Mouse (Mus musculus) limb, embryonic 11.5 days (tissue): Measurements from ENCODE around the gene Elmsan1. TPM values are rescaled to one million over a fixed set of nuclear protein-coding genes. Genes with fewer than 3 reads are reported as not detected.

ENCODE experiments used
- ATAC-seq: fragments of 200-750 bp; cut with Nextera tagmentation; 2 replicates; pipeline ENCODE4 v1.8.0; 2017; ENCODE audit warnings: low read depth; ENCODE audit not compliant: insufficient number of reproducible peaks, low FRiP score, low TSS enrichment
- DNase-seq: peaks from one replicate; pipeline ENCODE4 v3.0.0-alpha.2; 2015; ENCODE audit warnings: low spot score
- H3K27ac ChIP-seq: fragments of 300-500 bp; sonication (generic); replicated peaks from 2 replicates; pipeline ENCODE4 v1.5.1; 2014; ENCODE audit warnings: low read depth, mild to moderate bottlenecking, low read length
- H3K27me3 ChIP-seq: fragments of 300-500 bp; sonication (generic); 2 replicates; pipeline ENCODE4 v1.6.1; 2014; ENCODE audit warnings: mild to moderate bottlenecking, low read length, mixed read lengths; ENCODE audit not compliant: control insufficient read depth, insufficient read depth
- H3K36me3 ChIP-seq: fragments of 300-500 bp; sonication (generic); 2 replicates; pipeline ENCODE4 v1.6.1; 2014; ENCODE audit warnings: mild to moderate bottlenecking, low read length, moderate library complexity, mixed read lengths; ENCODE audit not compliant: control insufficient read depth, insufficient read depth
- H3K4me1 ChIP-seq: fragments of 300-500 bp; sonication (generic); 2 replicates; pipeline ENCODE4 v1.6.1; 2014; ENCODE audit warnings: low read length, mixed read lengths; ENCODE audit not compliant: control insufficient read depth, insufficient read depth
- H3K4me2 ChIP-seq: fragments of 300-500 bp; sonication (generic); 2 replicates; pipeline ENCODE4 v1.6.1; 2014; ENCODE audit warnings: low read depth, mild to moderate bottlenecking, moderate library complexity; ENCODE audit not compliant: severe bottlenecking
- H3K4me3 ChIP-seq: fragments of 300-500 bp; sonication (generic); 2 replicates; pipeline ENCODE4 v1.5.1; 2014; ENCODE audit warnings: low read depth, low read length
- H3K9ac ChIP-seq: fragments of 300-500 bp; sonication (generic); 2 replicates; pipeline ENCODE4 v1.6.1; 2014; ENCODE audit warnings: mild to moderate bottlenecking, low read length
- H3K9me3 ChIP-seq: fragments of 300-500 bp; sonication (generic); 2 replicates; pipeline ENCODE4 v1.6.1; 2016; ENCODE audit warnings: low read length; ENCODE audit not compliant: control insufficient read depth
- WGBS: fragments of 180-500 bp; shearing (Covaris S2); extraction: QIAGEN DNeasy Blood & Tissue Kit; methylation state at CpG from one replicate; pipeline ENCODE4 v1.1.7; 2014; 5-methylcytosine and 5-hydroxymethylcytosine counted together
- polyA plus RNA-seq: library from polyadenylated mRNA; unstranded; fragments of >200 nt; fragmentation: Nextera tagmentation; extraction: Ambion mirVana; gene quantifications from 2 replicates; pipeline ENCODE4 v1.2.1, GENCODE M21; 2014

Gene Elmsan1
- polyA plus RNA-seq, 1 experiment from 2014 or later = 6.1 TPM

DNA sequence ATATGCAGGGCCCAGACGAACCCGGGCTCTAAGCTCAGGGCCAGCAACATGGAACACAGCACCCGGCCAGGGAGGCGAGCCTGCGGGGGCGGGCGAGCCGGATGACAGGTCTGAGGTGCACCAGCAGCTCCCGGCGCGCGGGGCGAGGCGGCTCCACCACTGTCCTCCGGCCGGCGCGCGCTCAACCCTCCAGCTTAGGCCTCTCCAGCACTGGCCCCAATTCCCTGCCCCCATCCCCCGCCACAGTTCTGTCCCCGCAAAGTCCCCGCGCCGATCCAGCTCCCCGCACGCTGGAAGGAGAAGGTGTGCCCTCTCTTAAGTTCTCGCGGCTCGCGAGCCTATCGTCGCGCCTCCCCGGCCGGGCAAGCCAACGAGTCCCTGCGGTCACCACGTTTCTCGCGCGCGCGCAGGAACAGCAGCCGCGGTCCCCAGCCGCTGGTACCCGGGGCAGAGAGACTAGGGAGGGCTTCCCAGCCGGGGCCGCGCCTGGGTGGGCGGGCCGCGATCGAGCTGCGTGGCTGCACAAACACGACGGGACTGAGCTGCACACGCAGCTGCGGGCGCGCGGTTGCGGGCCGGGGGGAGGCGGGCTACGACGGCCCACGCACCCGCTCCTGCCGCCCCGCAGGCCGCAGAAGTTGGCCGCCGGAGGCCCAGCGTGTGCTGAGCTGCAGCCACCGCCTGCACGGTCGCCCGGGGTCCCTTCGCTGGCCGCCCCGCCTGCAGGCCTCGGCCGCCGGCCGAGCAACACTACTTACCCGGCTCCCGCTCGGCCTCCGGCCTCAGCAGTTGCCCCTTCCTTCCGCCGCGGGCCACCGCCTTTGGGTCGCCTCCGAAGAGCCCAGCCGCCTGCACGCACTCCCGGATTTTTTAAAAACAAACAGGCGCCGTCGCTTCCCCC is 25.7 kb downstream of the Elmsan1 start:
- no peaks in the 10 kb centered on the region for H3K27me3 ChIP-seq
- under 1% methylated on average over 97 of the region's 102 CpGs for WGBS
- peaks cover 50% of the 10 kb centered on the region for H3K4me1 ChIP-seq
- H3K36me3 ChIP-seq = no peaks in the 10 kb centered on the region
- DNase-seq (peak; percentile 82), ATAC-seq (peak; percentile 28)
- peak overlapping the region; percentile 78 for H3K27ac ChIP-seq
- peak overlapping the region; percentile 99 for H3K4me2 ChIP-seq
- H3K4me3 ChIP-seq = peak overlapping the region; percentile 72
- no peaks in the 10 kb centered on the region for H3K9me3 ChIP-seq
- peak overlapping the region; percentile 91 for H3K9ac ChIP-seq

DNA sequence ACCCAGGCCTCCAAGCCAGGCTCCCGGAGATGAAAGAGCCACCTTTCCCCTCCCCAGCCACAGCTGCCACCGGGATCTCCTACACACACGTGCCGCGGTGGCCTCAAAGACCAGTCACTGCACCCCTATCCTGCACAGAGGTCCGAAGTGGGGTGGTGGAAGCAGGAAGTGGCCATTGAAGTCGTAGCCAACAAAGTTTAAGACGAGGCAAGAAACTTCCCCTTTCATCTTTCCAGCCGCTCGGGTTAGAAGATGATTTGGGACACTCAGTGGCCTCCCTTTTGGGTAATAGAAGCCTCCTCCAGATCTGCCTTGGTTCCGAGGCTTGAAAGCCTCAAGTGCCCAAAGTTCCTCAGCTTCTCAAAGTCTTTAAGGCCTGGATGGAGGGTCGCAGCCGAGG is 26.4 kb downstream of the Elmsan1 start:
- peaks cover 57% of the 10 kb centered on the region for H3K4me1 ChIP-seq
- ATAC-seq = no peak
- WGBS = 1% methylated on average over 13 of the region's 13 CpGs
- H3K9me3 ChIP-seq = no peaks in the 10 kb centered on the region
- H3K4me2 ChIP-seq = peak overlapping the region; percentile 99
- H3K36me3 ChIP-seq = no peaks in the 10 kb centered on the region
- no peak for DNase-seq
- H3K9ac ChIP-seq = peak overlapping the region; percentile 91
- peak overlapping the region; percentile 72 for H3K4me3 ChIP-seq
- no peak overlapping the region for H3K27ac ChIP-seq
- no peaks in the 10 kb centered on the region for H3K27me3 ChIP-seq

DNA sequence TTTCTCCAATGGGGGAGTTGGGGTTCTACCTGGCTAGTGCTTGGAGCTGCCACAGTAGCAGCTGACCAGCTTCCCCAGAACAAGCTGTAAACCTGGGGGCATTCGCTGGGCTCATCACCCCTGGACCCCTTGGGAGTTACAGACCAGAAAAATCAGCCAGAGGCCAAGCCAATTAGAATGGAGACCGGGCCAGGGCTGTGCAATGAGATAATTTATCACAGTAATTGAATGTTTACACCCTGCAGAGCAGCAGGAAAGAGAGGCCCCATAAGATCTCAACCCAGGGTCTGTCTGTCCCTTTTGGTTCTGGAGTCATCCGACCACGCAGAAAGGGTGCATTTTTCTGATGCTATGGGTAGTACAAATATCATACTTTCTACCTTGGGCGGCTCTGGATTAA is 26.9 kb downstream of the Elmsan1 start:
- Histone ChIP-seq H3K9ac (peak overlapping the region; percentile 17; the same call in 1 of the 2 replicates), H3K36me3 (no peaks in the 10 kb centered on the region), H3K27ac (no peak overlapping the region), H3K4me1 (peaks cover 60% of the 10 kb centered on the region), H3K27me3 (no peaks in the 10 kb centered on the region), H3K4me3 (peak overlapping the region; percentile 72), H3K9me3 (no peaks in the 10 kb centered on the region), H3K4me2 (peak overlapping the region; percentile 99)
- no peak for ATAC-seq
- no peak for DNase-seq
- 5% methylated on average over 5 of the region's 5 CpGs for WGBS

DNA sequence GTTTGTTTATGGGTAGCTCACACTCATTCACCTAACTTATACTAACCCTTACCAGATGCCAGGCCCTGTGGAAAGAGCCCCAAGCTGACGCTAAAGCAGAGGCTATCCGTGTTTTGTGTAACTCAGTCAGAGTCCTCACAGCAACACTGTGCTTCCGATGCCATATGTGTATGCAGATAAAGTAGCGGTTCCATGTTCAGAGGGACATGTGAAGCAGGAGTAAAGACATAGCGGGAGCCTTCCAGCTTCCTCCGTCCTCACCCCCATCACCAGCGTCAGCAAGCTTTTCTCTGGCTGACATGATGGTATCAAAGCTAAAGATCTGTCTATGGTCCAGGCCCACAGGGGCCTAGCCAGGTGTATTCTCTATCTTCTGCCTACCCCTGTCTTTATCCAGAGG is 27.5 kb downstream of the Elmsan1 start:
- ATAC-seq (no peak), DNase-seq (peak; percentile 47)
- WGBS = 27% methylated on average over 7 of the region's 7 CpGs
- H3K27me3 ChIP-seq = no peaks in the 10 kb centered on the region
- no peak overlapping the region for H3K4me3 ChIP-seq
- H3K36me3 ChIP-seq = no peaks in the 10 kb centered on the region; the same call in 1 of the 2 replicates
- H3K27ac ChIP-seq = no peak overlapping the region
- peak overlapping the region; percentile 99 for H3K4me2 ChIP-seq
- H3K9me3 ChIP-seq = no peaks in the 10 kb centered on the region
- H3K4me1 ChIP-seq = peaks cover 60% of the 10 kb centered on the region
- no peak overlapping the region for H3K9ac ChIP-seq

DNA sequence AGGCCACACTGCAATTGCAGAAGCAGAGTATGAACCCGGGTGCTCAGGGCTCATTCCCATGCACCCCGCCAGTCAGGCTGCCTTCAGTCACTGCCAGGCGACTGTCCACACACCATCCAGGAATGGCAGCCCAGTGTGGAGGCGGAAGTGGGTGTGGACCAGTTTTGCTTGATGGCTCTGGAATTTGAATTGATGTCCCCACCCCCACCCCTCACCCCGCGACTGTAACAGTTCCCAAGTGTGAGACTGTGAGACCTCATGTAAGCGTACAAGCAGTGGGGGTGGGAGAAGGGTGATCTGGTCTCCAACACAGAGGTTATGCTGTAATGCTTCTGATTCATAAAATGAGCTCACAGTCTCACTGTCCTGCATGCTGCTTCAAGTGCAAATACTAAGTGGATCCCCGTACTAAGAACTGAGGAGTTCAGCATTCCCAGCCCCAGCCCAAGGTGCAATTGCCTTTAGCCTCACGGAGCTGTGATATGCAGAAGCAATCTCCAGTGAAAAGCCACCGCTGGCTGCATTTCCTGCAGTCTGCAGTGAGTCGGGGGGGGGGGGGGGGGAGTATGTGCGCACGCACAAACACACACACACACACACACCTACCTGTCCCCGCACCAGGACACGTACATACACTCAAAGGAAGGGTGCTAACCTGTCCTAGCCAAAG is 28.4 kb downstream of the Elmsan1 start:
- Histone ChIP-seq H3K27ac (no peak overlapping the region), H3K9me3 (no peaks in the 10 kb centered on the region), H3K4me2 (peak overlapping the region; percentile 25; the same call in 1 of the 2 replicates), H3K4me1 (peaks cover 54% of the 10 kb centered on the region), H3K4me3 (no peak overlapping the region), H3K9ac (no peak overlapping the region), H3K36me3 (no peaks in the 10 kb centered on the region; the same call in none of the 2 replicates), H3K27me3 (no peaks in the 10 kb centered on the region)
- ATAC-seq = no peak
- DNase-seq = no peak
- WGBS = 23% methylated on average over 13 of the region's 15 CpGs

DNA sequence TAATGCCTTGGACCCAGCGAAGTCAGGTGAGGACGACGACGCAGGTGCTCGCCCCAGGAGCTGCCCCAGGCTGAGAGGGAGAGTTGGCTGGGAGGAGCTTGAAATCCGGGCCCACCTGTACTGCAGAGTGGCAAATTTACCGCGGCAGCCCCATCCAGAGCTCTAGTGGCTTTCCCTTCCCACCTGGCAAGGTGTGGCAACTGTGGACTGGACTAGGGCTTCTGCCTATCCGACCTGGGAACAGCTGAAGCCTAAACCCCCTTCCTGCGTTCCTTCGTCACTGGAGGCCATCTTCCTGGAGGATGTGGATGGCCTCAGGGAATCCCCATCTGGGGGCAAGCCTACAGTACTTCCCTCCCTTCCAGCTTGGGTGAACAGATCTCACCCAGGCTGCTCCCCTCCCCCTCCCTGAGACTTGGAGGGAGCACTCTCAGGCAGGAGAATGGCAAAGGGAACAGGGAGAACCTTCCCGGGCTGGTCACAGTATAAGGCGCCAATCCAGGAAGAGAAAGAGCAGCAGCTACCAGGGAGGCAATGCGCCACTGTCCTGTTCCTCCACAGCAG is 29.7 kb downstream of the Elmsan1 start:
- H3K9me3 ChIP-seq = no peaks in the 10 kb centered on the region
- no peaks in the 10 kb centered on the region; the same call in none of the 2 replicates for H3K36me3 ChIP-seq
- H3K27ac ChIP-seq = no peak overlapping the region
- H3K9ac ChIP-seq = peak overlapping the region; percentile 27; the same call in 1 of the 2 replicates
- no peak for ATAC-seq
- 61% methylated on average over 14 of the region's 14 CpGs for WGBS
- H3K4me2 ChIP-seq = no peak overlapping the region
- H3K4me1 ChIP-seq = peaks cover 54% of the 10 kb centered on the region
- no peaks in the 10 kb centered on the region for H3K27me3 ChIP-seq
- no peak for DNase-seq
- no peak overlapping the region for H3K4me3 ChIP-seq

DNA sequence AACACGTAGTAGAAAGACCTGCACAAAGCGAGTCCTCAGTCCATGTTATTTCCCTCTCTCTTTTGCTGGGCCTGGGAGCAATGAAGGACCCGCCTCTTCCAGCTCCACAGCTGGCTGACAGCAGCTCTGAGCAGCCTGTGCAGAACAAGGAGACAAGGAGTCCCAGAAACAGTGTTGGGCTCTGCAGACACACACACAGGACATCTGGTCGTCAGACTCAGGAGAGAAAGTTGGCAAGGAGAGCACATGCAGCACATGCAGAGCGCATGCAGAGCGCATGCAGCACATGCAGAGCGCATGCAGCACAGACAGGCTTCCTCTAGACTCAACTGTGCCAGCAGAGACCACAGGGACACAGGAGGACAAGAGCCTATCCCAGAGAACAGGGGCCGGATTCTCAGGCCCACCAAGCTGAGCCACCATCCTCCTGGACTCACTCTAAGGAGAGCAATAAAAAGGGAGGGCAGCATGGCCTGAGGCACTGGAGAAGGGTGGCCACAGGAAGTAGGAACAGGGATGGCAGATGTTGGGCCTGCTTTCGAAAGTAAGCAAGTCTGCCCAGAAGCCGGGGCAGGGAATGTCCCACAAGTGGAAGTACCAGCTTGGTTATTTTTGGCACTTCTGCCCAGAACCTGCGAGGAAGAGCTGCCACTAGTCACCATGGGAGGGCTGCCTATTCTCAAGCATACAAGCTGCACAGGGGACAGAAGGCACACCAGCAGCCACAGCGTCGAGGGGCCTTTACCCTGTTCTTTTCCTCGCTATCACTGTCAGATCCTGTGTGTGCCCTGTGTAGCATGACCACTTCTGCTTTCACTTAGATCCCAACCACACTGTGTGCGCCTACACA is 30.7 kb downstream of the Elmsan1 start:
- H3K27me3 ChIP-seq = no peaks in the 10 kb centered on the region
- H3K27ac ChIP-seq = no peak overlapping the region
- ATAC-seq (no peak), DNase-seq (peak; percentile 48)
- H3K9ac ChIP-seq = 0 out of 2 replicates have a peak overlapping the region, but pooled peaks have one; percentile 34
- H3K9me3 ChIP-seq = no peaks in the 10 kb centered on the region
- H3K36me3 ChIP-seq = no peaks in the 10 kb centered on the region; the same call in none of the 2 replicates
- H3K4me3 ChIP-seq = no peak overlapping the region
- peaks cover 54% of the 10 kb centered on the region for H3K4me1 ChIP-seq
- H3K4me2 ChIP-seq = no peak overlapping the region
- 53% methylated on average over 15 of the region's 15 CpGs for WGBS
